Mouse (Mus musculus) forebrain, embryonic 12.5 days (tissue): ENCODE data around the gene Gm4952. TPM values are rescaled to one million over a fixed set of nuclear protein-coding genes. Genes with fewer than 3 reads are reported as not detected.
A peak's percentile ranks its signal among the peaks of the same experiment; 100 is the strongest.

Source experiments
- ATAC-seq: fragments of 200-750 bp; cut with Nextera tagmentation; 2 replicates; pipeline ENCODE4 v1.8.0; 2017; ENCODE audit warnings: moderate TSS enrichment; ENCODE audit not compliant: low FRiP score
- H3K27ac ChIP-seq: fragments of 300-500 bp; sonication (generic); 2 replicates; pipeline ENCODE4 v1.5.1; 2016; ENCODE audit warnings: mild to moderate bottlenecking
- H3K27me3 ChIP-seq: fragments of 300-500 bp; sonication (generic); 2 replicates; pipeline ENCODE4 v1.6.1; 2016; ENCODE audit warnings: mild to moderate bottlenecking
- H3K36me3 ChIP-seq: fragments of 300-500 bp; sonication (generic); replicated peaks from 2 replicates; pipeline ENCODE4 v1.6.1; 2016; ENCODE audit warnings: mild to moderate bottlenecking
- H3K4me1 ChIP-seq: fragments of 300-500 bp; sonication (generic); 2 replicates; pipeline ENCODE4 v1.6.1; 2016
- H3K4me2 ChIP-seq: fragments of 300-500 bp; sonication (generic); 2 replicates; pipeline ENCODE4 v1.6.1; 2016; ENCODE audit warnings: mild to moderate bottlenecking, moderate library complexity
- H3K4me3 ChIP-seq: fragments of 300-500 bp; sonication (generic); replicated peaks from 2 replicates; pipeline ENCODE4 v1.5.1; 2016; ENCODE audit warnings: mild to moderate bottlenecking
- H3K9ac ChIP-seq: fragments of 300-500 bp; sonication (generic); 2 replicates; pipeline ENCODE4 v1.6.1; 2016; ENCODE audit warnings: mild to moderate bottlenecking
- H3K9me3 ChIP-seq: fragments of 300-500 bp; sonication (generic); 2 replicates; pipeline ENCODE4 v1.6.1; 2016
- WGBS: fragments of 180-500 bp; shearing (Covaris S2); methylation state at CpG from one replicate; pipeline ENCODE4 v1.1.7; 2016; 5-methylcytosine and 5-hydroxymethylcytosine counted together
- polyA plus RNA-seq: library from polyadenylated mRNA; unstranded; fragments of >200 nt; fragmentation: Nextera tagmentation; extraction: Ambion mirVana; gene quantifications from 2 replicates; pipeline ENCODE4 v1.2.1, GENCODE M21; 2016

The Gm4952 gene
- not detected in 2 replicates for polyA plus RNA-seq

GRCm38 (mm10) chr19:12599674-12600073 lies at the start of gene Gm4952:
Gene Gm4952 (plus strand): TSS chr19:12599974.
- no peaks in the 10 kb centered on the region for H3K9me3 ChIP-seq
- peaks cover 9% of the 10 kb centered on the region for H3K27me3 ChIP-seq
- no peak within 1 kb of the TSS for H3K27ac ChIP-seq
- no peak within 1 kb of the TSS for H3K9ac ChIP-seq
- H3K4me2 ChIP-seq = no peak within 1 kb of the TSS
- WGBS = 75% methylated on average over 1 of the region's 1 CpGs
- H3K4me1 ChIP-seq = peaks cover 3% of the 10 kb centered on the region; the same call in 1 of the 2 replicates
- H3K36me3 ChIP-seq = no peaks in the 10 kb centered on the region
- no peak within 1 kb of the TSS for H3K4me3 ChIP-seq
- no peak for ATAC-seq

- no peaks in the 10 kb centered on the region for H3K36me3 ChIP-seq
- no peak overlapping the region for H3K27ac ChIP-seq
- no peak overlapping the region for H3K9ac ChIP-seq
- no peaks in the 10 kb centered on the region for H3K4me1 ChIP-seq
- H3K4me2 ChIP-seq = no peak overlapping the region
- H3K4me3 ChIP-seq = no peak overlapping the region
- no peaks in the 10 kb centered on the region for H3K9me3 ChIP-seq
- ATAC-seq = no peak
- H3K27me3 ChIP-seq = no peaks in the 10 kb centered on the region
- WGBS = 77% methylated on average over 5 of the region's 5 CpGs
Observed at GRCm38 (mm10) chr19:12550005-12550942, 49.5 kb upstream of the Gm4952 start.

GRCm38 (mm10) chr19:12556293-12556692 lies 43.5 kb upstream of the Gm4952 start:
- H3K4me1 ChIP-seq = no peaks in the 10 kb centered on the region
- no peaks in the 10 kb centered on the region for H3K27me3 ChIP-seq
- no peak overlapping the region for H3K4me3 ChIP-seq
- no peaks in the 10 kb centered on the region for H3K36me3 ChIP-seq
- no peak overlapping the region for H3K27ac ChIP-seq
- no peak overlapping the region for H3K9ac ChIP-seq
- WGBS = 87% methylated on average over 2 of the region's 2 CpGs
- no peaks in the 10 kb centered on the region for H3K9me3 ChIP-seq
- no peak overlapping the region for H3K4me2 ChIP-seq
- ATAC-seq = no peak

GRCm38 (mm10) chr19:12558219-12558618 lies 41.6 kb upstream of the Gm4952 start:
- Histone ChIP-seq H3K4me2 (no peak overlapping the region), H3K9me3 (no peaks in the 10 kb centered on the region), H3K4me1 (no peaks in the 10 kb centered on the region), H3K27ac (no peak overlapping the region), H3K27me3 (no peaks in the 10 kb centered on the region), H3K9ac (no peak overlapping the region), H3K4me3 (no peak overlapping the region), H3K36me3 (no peaks in the 10 kb centered on the region)
- WGBS = 90% methylated on average over 4 of the region's 4 CpGs
- no peak for ATAC-seq

GRCm38 (mm10) chr19:12564197-12564596 lies 35.6 kb upstream of the Gm4952 start:
- no peaks in the 10 kb centered on the region for H3K4me1 ChIP-seq

GRCm38 (mm10) chr19:12567011-12567410 lies 32.8 kb upstream of the Gm4952 start:
- H3K4me3 ChIP-seq = no peak overlapping the region
- H3K4me2 ChIP-seq = no peak overlapping the region
- no peaks in the 10 kb centered on the region for H3K9me3 ChIP-seq
- no peaks in the 10 kb centered on the region for H3K27me3 ChIP-seq
- no peaks in the 10 kb centered on the region for H3K36me3 ChIP-seq
- no peak for ATAC-seq
- no peak overlapping the region for H3K27ac ChIP-seq
- H3K9ac ChIP-seq = no peak overlapping the region
- H3K4me1 ChIP-seq = no peaks in the 10 kb centered on the region
- 70% methylated on average over 4 of the region's 4 CpGs for WGBS

More at GRCm38 (mm10) chr19:12564197-12564596, 35.6 kb upstream of the Gm4952 start:
- no peaks in the 10 kb centered on the region for H3K9me3 ChIP-seq
- no peaks in the 10 kb centered on the region for H3K36me3 ChIP-seq
- no peak overlapping the region for H3K27ac ChIP-seq
- no peaks in the 10 kb centered on the region for H3K27me3 ChIP-seq
- H3K9ac ChIP-seq = no peak overlapping the region
- ATAC-seq = no peak
- no peak overlapping the region for H3K4me2 ChIP-seq
- H3K4me3 ChIP-seq = no peak overlapping the region

- H3K9me3 ChIP-seq = no peaks in the 10 kb centered on the region
- ATAC-seq = no peak
- no peak overlapping the region for H3K4me3 ChIP-seq
- H3K4me1 ChIP-seq = peaks cover 19% of the 10 kb centered on the region
- 76% methylated on average over 2 of the region's 2 CpGs for WGBS
- H3K36me3 ChIP-seq = no peaks in the 10 kb centered on the region
- no peaks in the 10 kb centered on the region for H3K27me3 ChIP-seq
- H3K4me2 ChIP-seq = no peak overlapping the region
- H3K27ac ChIP-seq = no peak overlapping the region
- no peak overlapping the region for H3K9ac ChIP-seq
Observed at GRCm38 (mm10) chr19:12570866-12571265, 28.9 kb upstream of the Gm4952 start.

- Histone ChIP-seq H3K9me3 (no peaks in the 10 kb centered on the region), H3K27me3 (no peaks in the 10 kb centered on the region), H3K4me1 (peaks cover 19% of the 10 kb centered on the region), H3K4me2 (no peak overlapping the region), H3K36me3 (no peaks in the 10 kb centered on the region), H3K9ac (no peak overlapping the region), H3K4me3 (no peak overlapping the region), H3K27ac (no peak overlapping the region)
- 82% methylated on average over 1 of the region's 1 CpGs for WGBS
- ATAC-seq = no peak
Observed at GRCm38 (mm10) chr19:12571687-12572086, 28.1 kb upstream of the Gm4952 start.

- Histone ChIP-seq H3K36me3 (peaks cover 9% of the 10 kb centered on the region), H3K4me1 (peaks cover 19% of the 10 kb centered on the region), H3K27me3 (no peaks in the 10 kb centered on the region), H3K4me3 (peak overlapping the region; percentile 37), H3K27ac (0 out of 2 replicates have a peak overlapping the region, but pooled peaks have one; percentile 31), H3K4me2 (peak overlapping the region; percentile 56), H3K9me3 (no peaks in the 10 kb centered on the region), H3K9ac (0 out of 2 replicates have a peak overlapping the region, but pooled peaks have one; percentile 59)
- no peak; the same call in 1 of the 2 replicates for ATAC-seq
- WGBS = 91% methylated on average over 1 of the region's 1 CpGs
Observed at GRCm38 (mm10) chr19:12572614-12573265, 27.0 kb upstream of the Gm4952 start.

GRCm38 (mm10) chr19:12573266-12574011 lies 26.3 kb upstream of the Gm4952 start:
- ATAC-seq = peak; percentile 100
- Histone ChIP-seq H3K9me3 (no peaks in the 10 kb centered on the region), H3K4me1 (peaks cover 19% of the 10 kb centered on the region), H3K4me2 (peak overlapping the region; percentile 56), H3K36me3 (peaks cover 16% of the 10 kb centered on the region), H3K9ac (peak overlapping the region; percentile 59), H3K27me3 (no peaks in the 10 kb centered on the region), H3K4me3 (peak overlapping the region; percentile 37), H3K27ac (0 out of 2 replicates have a peak overlapping the region, but pooled peaks have one; percentile 31)
- 6% methylated on average over 14 of the region's 14 CpGs for WGBS

- 19% methylated on average over 5 of the region's 5 CpGs for WGBS
- no peaks in the 10 kb centered on the region for H3K9me3 ChIP-seq
- peaks cover 16% of the 10 kb centered on the region for H3K36me3 ChIP-seq
- H3K4me1 ChIP-seq = peaks cover 19% of the 10 kb centered on the region
- H3K27ac ChIP-seq = no peak overlapping the region
- H3K27me3 ChIP-seq = no peaks in the 10 kb centered on the region
- peak overlapping the region; percentile 37 for H3K4me3 ChIP-seq
- no peak for ATAC-seq
- peak overlapping the region; percentile 59 for H3K9ac ChIP-seq
- peak overlapping the region; percentile 56 for H3K4me2 ChIP-seq
Observed at GRCm38 (mm10) chr19:12574012-12574407, 25.8 kb upstream of the Gm4952 start.

- H3K27ac ChIP-seq = no peak overlapping the region
Observed at GRCm38 (mm10) chr19:12575107-12575506, 24.7 kb upstream of the Gm4952 start.

More at GRCm38 (mm10) chr19:12575107-12575506, 24.7 kb upstream of the Gm4952 start:
- Histone ChIP-seq H3K9ac (no peak overlapping the region), H3K27me3 (no peaks in the 10 kb centered on the region), H3K36me3 (peaks cover 16% of the 10 kb centered on the region), H3K4me3 (no peak overlapping the region), H3K4me2 (no peak overlapping the region), H3K4me1 (peaks cover 19% of the 10 kb centered on the region), H3K9me3 (no peaks in the 10 kb centered on the region)
- WGBS = 89% methylated on average over 7 of the region's 7 CpGs
- no peak for ATAC-seq
